Mouse (Mus musculus) intestine, postnatal 0 days (tissue): Measurements from ENCODE around the gene Dnajc7. TPM values are rescaled to one million over a fixed set of nuclear protein-coding genes. Genes with fewer than 3 reads are reported as not detected.

Experiments
- ATAC-seq: fragments of 200-750 bp; cut with Nextera tagmentation; 2 replicates; pipeline ENCODE4 v1.8.0; 2017; ENCODE audit warnings: mild to moderate bottlenecking, moderate TSS enrichment, moderate library complexity
- H3K27ac ChIP-seq: fragments of 300-500 bp; sonication (generic); 2 replicates; pipeline ENCODE4 v1.5.1; 2014; ENCODE audit warnings: mild to moderate bottlenecking, low read depth, low read length, moderate library complexity
- H3K27me3 ChIP-seq: fragments of 300-500 bp; sonication (generic); replicated peaks from 2 replicates; pipeline ENCODE4 v1.6.1; 2014; ENCODE audit warnings: low read length, mixed read lengths; ENCODE audit not compliant: control insufficient read depth, insufficient read depth
- H3K36me3 ChIP-seq: fragments of 300-500 bp; sonication (generic); 2 replicates; pipeline ENCODE4 v1.6.1; 2014; ENCODE audit warnings: mild to moderate bottlenecking, moderate library complexity; ENCODE audit not compliant: control insufficient read depth, insufficient read depth
- H3K4me1 ChIP-seq: fragments of 300-500 bp; sonication (generic); replicated peaks from 2 replicates; pipeline ENCODE4 v1.6.1; 2014; ENCODE audit warnings: antibody characterized with exemption, low read length, mixed read lengths; ENCODE audit not compliant: control insufficient read depth, insufficient read depth
- H3K4me2 ChIP-seq: fragments of 300-500 bp; sonication (generic); replicated peaks from 2 replicates; pipeline ENCODE4 v1.6.1; 2014; ENCODE audit warnings: low read depth, mild to moderate bottlenecking, moderate library complexity
- H3K4me3 ChIP-seq: fragments of 300-500 bp; sonication (generic); 2 replicates; pipeline ENCODE4 v1.5.1; 2014; ENCODE audit warnings: low read depth, low read length
- H3K9ac ChIP-seq: fragments of 300-500 bp; sonication (generic); 2 replicates; pipeline ENCODE4 v1.6.1; 2014; ENCODE audit warnings: mild to moderate bottlenecking, low read depth, low read length
- H3K9me3 ChIP-seq: fragments of 300-500 bp; sonication (generic); 2 replicates; pipeline ENCODE4 v1.6.1; 2016; ENCODE audit warnings: mixed run types; ENCODE audit not compliant: control insufficient read depth
- CTCF ChIP-seq: sonication (generic); IDR thresholded peaks from 2 replicates; pipeline ENCODE4 v1.5.1; 2016; ENCODE audit warnings: low read depth, mild to moderate bottlenecking, control low read depth, antibody characterized with exemption, moderate library complexity
- WGBS: fragments of 180-500 bp; shearing (Covaris S2); extraction: QIAGEN DNeasy Blood & Tissue Kit; methylation state at CpG from one replicate; pipeline ENCODE4 v1.1.7; 2014; 5-methylcytosine and 5-hydroxymethylcytosine counted together
- polyA plus RNA-seq: library from polyadenylated mRNA; unstranded; fragments of >200 nt; fragmentation: Nextera tagmentation; extraction: Ambion mirVana; gene quantifications from 2 replicates; pipeline ENCODE4 v1.2.1, GENCODE M21; 2015

Dnajc7 gene
- polyA plus RNA-seq, 1 experiment from 2014 or later, result 72.9 TPM

- Histone ChIP-seq H3K27ac (no peak overlapping the region), H3K36me3 (peaks cover 7% of the 10 kb centered on the region; the same call in 1 of the 2 replicates), H3K9ac (no peak overlapping the region), H3K4me3 (no peak overlapping the region), H3K9me3 (no peaks in the 10 kb centered on the region), H3K4me2 (no peak overlapping the region), H3K4me1 (no peaks in the 10 kb centered on the region), H3K27me3 (no peaks in the 10 kb centered on the region)
- WGBS, result 64% methylated on average over 9 of the region's 9 CpGs
- ATAC-seq, result no peak
- no peak for TF ChIP-seq CTCF
Observed at GRCm38 (mm10) chr11:100609997-100610680, 9.8 kb downstream of the Dnajc7 start.

- Histone ChIP-seq H3K36me3 (peaks cover 7% of the 10 kb centered on the region; the same call in 1 of the 2 replicates), H3K27me3 (no peaks in the 10 kb centered on the region), H3K4me2 (no peak overlapping the region), H3K4me3 (no peak overlapping the region), H3K27ac (no peak overlapping the region; the same call in 1 of the 2 replicates), H3K9me3 (no peaks in the 10 kb centered on the region), H3K4me1 (no peaks in the 10 kb centered on the region), H3K9ac (no peak overlapping the region)
- 84% methylated on average over 5 of the region's 5 CpGs for WGBS
- no peak for TF ChIP-seq CTCF
- no peak for ATAC-seq
Observed at GRCm38 (mm10) chr11:100609355-100609996, 10.5 kb downstream of the Dnajc7 start.

DNA sequence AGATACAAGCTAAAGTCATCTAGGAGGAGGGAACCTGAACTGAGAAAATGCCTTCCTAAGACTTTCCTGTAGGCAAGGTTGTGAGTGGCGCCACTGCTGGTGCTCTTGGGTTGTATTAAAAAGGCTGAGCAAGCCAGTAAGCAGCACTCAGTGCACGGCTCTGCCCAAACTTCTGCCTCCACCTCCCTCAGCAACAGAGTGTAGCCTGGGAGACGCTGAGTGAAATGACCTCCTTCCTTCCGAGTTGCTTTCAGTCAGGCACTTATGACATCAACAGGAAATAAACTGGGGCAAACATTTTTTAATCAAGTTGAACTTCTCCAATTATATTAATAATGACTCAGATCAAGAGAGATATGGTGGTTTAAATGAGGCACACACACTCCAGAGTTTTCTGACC is 11.2 kb downstream of the Dnajc7 start:
- 60% methylated on average over 4 of the region's 4 CpGs for WGBS
- no peak overlapping the region for H3K27ac ChIP-seq
- no peak for ATAC-seq
- no peak overlapping the region for H3K4me3 ChIP-seq
- H3K4me2 ChIP-seq, result no peak overlapping the region
- H3K9me3 ChIP-seq, result no peaks in the 10 kb centered on the region
- H3K4me1 ChIP-seq, result no peaks in the 10 kb centered on the region
- H3K9ac ChIP-seq, result no peak overlapping the region
- H3K36me3 ChIP-seq, result peaks cover 7% of the 10 kb centered on the region; the same call in 1 of the 2 replicates
- no peak for TF ChIP-seq CTCF
- H3K27me3 ChIP-seq, result no peaks in the 10 kb centered on the region

DNA sequence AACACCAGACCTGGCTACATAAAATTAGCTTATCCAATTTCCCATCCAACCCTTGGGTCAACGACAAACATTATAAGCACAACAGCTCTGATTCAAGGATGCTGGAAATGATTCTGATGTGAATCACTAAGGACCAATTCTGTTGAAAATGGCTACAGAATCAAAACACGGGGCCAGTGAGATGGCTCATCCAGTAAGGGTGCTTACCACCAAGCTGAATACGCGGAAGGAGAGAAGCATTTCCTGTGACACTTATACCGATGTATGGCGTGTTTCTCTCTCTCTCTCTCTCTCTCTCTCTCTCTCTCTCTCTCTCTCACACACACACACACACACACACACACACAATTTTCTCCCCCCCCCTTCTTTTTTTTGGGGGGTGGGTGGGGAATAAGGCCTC is 12.8 kb downstream of the Dnajc7 start:
- no peak for TF ChIP-seq CTCF
- no peak for ATAC-seq
- H3K9ac ChIP-seq, result no peak overlapping the region
- H3K27ac ChIP-seq, result no peak overlapping the region
- H3K36me3 ChIP-seq, result peaks cover 12% of the 10 kb centered on the region; the same call in 1 of the 2 replicates
- H3K4me1 ChIP-seq, result no peaks in the 10 kb centered on the region
- H3K4me2 ChIP-seq, result no peak overlapping the region
- WGBS, result 87% methylated on average over 6 of the region's 6 CpGs
- no peaks in the 10 kb centered on the region for H3K27me3 ChIP-seq
- no peaks in the 10 kb centered on the region for H3K9me3 ChIP-seq
- no peak overlapping the region for H3K4me3 ChIP-seq

DNA sequence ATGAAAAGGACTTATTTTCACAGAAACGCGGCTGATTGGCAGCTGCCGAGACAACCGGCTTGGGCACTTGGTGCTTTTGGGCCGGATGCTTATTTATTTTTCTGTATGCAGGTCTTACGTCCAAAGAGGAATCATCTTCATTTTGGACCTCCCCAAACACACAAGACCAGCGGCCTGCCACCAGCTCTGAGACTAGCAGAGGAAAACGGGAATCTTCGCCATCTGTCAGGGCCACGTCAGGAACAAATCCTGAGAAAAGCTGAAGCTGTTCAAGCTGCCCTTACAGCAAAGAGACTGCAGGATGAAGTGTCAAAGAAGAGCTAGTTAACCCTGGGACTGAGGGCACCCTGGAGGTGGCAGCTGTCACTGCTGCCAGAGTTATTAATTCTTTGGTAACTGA is 14.5 kb downstream of the Dnajc7 start:
- no peak overlapping the region for H3K4me3 ChIP-seq
- no peak overlapping the region for H3K27ac ChIP-seq
- no peak for TF ChIP-seq CTCF
- H3K27me3 ChIP-seq, result no peaks in the 10 kb centered on the region
- 88% methylated on average over 10 of the region's 10 CpGs for WGBS
- no peak overlapping the region for H3K4me2 ChIP-seq
- peaks cover 13% of the 10 kb centered on the region; the same call in 1 of the 2 replicates for H3K36me3 ChIP-seq
- no peaks in the 10 kb centered on the region for H3K4me1 ChIP-seq
- no peak for ATAC-seq
- no peak overlapping the region for H3K9ac ChIP-seq
- no peaks in the 10 kb centered on the region for H3K9me3 ChIP-seq

DNA sequence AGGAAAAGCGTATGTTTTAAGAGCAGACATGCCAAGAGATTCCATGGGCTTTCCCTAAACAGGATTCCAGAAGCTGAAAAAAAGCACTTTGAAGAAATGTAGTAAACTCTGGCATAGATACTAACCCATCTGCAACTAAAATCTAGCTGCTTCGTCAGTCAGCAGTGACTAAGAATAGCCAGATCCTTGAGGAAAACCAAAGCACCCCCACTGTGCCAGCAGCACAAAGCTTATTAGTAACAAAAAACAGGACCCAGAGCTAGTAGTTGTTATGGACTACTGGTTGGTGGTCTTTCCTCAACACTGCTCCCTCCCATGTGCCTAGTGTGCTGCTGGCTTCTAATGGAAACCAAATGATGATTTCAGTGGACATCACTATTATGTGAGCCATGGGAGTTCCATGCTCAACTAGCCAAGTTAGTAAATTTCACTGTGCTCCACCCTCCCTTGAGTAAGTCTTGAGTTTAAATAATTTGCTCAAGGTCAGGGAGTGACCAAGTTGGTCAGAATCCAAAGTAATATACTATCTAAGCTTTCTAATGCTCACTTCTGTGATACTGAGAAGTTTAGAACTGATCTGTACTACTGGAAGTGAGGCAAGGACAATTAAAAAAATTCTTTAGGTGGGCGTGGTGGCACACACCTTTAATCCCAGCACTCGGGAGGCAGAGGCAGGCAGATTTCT is 15.5 kb downstream of the Dnajc7 start:
- 78% methylated on average over 4 of the region's 4 CpGs for WGBS
- H3K9me3 ChIP-seq, result no peaks in the 10 kb centered on the region
- H3K4me1 ChIP-seq, result no peaks in the 10 kb centered on the region
- H3K27me3 ChIP-seq, result no peaks in the 10 kb centered on the region
- peaks cover 23% of the 10 kb centered on the region for H3K36me3 ChIP-seq
- no peak overlapping the region for H3K27ac ChIP-seq
- TF ChIP-seq CTCF, result no peak
- H3K9ac ChIP-seq, result no peak overlapping the region
- H3K4me2 ChIP-seq, result no peak overlapping the region
- no peak for ATAC-seq
- H3K4me3 ChIP-seq, result no peak overlapping the region
